Comparison of ENCODE assay signal across 18 mouse cellular contexts in genomic region chr7:130602804-130603203, GRCm38 (mm10). TPM values are rescaled to one million over a fixed set of nuclear protein-coding genes. Genes with fewer than 3 reads are reported as not detected.
"Had no signal": no experiment of that assay in that cellular context is flagged by ENCODE, and none has a peak within 500 bp of the region (broad histone marks: within the 10 kb centered on the region; RNA-seq: fewer than 3 reads in every experiment).

No protein-coding gene starts in this region.

- H3K4me2 ChIP-seq: lung, embryonic 15.5 days; midbrain, embryonic 12.5 days; midbrain, embryonic 15.5 days; neural tube, embryonic 12.5 days; stomach, embryonic 15.5 days had no signal

- DNase-seq: liver, postnatal 0 days; lung, adult 2 months; lung, postnatal 14 days; lung, postnatal 36 days; right cerebral cortex, postnatal 14 days; thymus, adult 2 months; thymus, postnatal 25 days; thymus, postnatal 4 days had no signal

- H3K9me3 ChIP-seq: lung, embryonic 15.5 days; megakaryocyte, embryonic 14.5 days; midbrain, embryonic 12.5 days; midbrain, embryonic 15.5 days; neural tube, embryonic 12.5 days; stomach, embryonic 15.5 days had no signal

- H3K4me1 ChIP-seq: lung, embryonic 15.5 days; megakaryocyte, embryonic 14.5 days; midbrain, embryonic 15.5 days; neural tube, embryonic 12.5 days; stomach, embryonic 15.5 days had no signal

- H3K27me3 ChIP-seq: lung, embryonic 15.5 days; midbrain, embryonic 15.5 days; neural tube, embryonic 12.5 days; stomach, embryonic 15.5 days had no signal

- ATAC-seq: liver, postnatal 0 days; lung, postnatal 0 days; midbrain, embryonic 15.5 days had no signal

- H3K27ac ChIP-seq: lung, embryonic 15.5 days; macrophage; midbrain, embryonic 12.5 days; midbrain, embryonic 15.5 days; neural tube, embryonic 12.5 days; stomach, embryonic 15.5 days; stomach, postnatal 0 days had no signal

- H3K9ac ChIP-seq: liver, postnatal 0 days; lung, embryonic 15.5 days; midbrain, embryonic 12.5 days; midbrain, embryonic 15.5 days; neural tube, embryonic 12.5 days; stomach, embryonic 15.5 days had no signal

- H3K36me3 ChIP-seq: lung, embryonic 15.5 days; midbrain, embryonic 12.5 days; midbrain, embryonic 15.5 days; neural tube, embryonic 12.5 days; stomach, embryonic 15.5 days had no signal

- H3K4me3 ChIP-seq: lung, embryonic 15.5 days; megakaryocyte, embryonic 14.5 days; midbrain, embryonic 12.5 days; midbrain, embryonic 15.5 days; neural tube, embryonic 12.5 days; stomach, embryonic 15.5 days had no signal

RNA-seq across cellular contexts. Expression of gene Tacc2, which starts 25.6 kb away (rescaled TPM):
- total RNA-seq: monocyte, adult 5-6 weeks had no signal
